Mouse (Mus musculus) right cerebral cortex, postnatal 10 days (tissue): ENCODE measurements around the gene Bahd1.
A peak's percentile ranks its signal among the peaks of the same experiment; 100 is the strongest.

ENCODE experiments used
- DNase-seq, 2 experiments: peaks; one replicate each; pipeline ENCODE4 v3.0.0; 2021; ENCODE audit warnings: low spot score in 2 of 2

The Bahd1 gene

GRCm38 (mm10) chr2:118899981-118900825, at the start of gene Bahd1:
Gene Bahd1, plus strand, starts transcription at chr2:118900377.
- DNase-seq: peak in 1 of 2 experiments; percentile 57

DNA sequence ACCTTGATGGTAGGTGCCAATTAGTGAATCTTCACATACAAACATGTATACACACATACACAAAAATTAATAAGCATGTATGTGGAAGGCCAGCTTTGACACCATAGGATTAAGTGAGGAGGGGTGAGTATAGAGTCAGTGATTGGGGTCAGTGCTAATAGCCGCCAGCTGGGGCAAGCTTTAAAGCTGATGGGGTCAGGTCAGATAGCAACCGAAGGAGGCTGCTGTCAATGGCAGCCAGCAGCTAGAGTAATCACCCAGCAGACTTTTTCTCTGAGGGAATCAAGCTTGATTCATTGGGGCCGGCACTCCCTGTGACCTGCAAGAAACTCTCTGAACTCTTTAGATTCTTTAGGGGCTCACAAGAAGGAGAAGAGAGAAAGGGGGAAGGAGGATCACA, 48.4 kb upstream of the Bahd1 start:
- no peak for DNase-seq

DNA sequence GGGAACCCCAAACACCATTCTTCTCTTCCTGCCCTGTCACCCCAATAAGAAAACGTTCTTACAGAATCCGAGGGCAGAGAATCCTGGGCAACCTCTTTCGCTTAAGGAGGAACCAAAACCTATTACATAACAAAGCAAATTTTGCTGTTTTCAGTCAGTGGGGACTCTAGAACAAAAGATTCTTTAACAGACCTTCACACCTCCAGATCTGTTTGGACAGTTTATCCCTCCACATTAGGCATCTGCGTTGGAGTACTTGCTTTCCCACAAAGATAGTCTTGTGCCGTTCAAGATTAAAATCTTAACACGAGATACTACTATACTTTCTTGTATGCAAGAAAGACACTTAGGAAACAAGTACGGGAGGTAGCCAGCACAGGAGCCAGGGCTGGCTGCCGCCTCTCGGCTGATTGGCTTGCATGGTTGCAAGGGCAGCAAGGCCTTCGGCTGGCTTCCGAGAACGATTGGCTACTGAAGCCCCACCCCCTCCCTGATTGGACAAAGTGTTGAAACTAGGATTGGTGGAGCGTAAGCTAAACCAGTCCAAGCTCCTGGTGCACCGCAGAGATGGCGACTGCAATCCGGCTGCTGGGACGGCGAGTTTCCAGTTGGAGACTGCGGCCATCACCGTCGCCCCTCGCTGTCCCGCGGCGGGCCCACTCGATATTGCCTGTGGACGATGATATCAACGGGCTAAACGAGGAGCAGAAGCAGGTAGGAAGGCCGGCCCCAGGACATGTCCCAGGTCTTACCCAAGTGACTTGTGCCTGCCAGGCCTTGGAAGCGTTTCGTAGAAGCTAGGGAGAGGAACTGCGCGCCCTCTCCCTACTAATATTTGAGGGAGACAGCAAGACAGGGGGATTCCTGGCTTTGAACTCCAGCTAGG, 38.5 kb upstream of the Bahd1 start, which contains the start of gene Ivd:
TSS of gene Ivd (plus strand) at position 501 of the 886 bp plus-strand sequence.
- DNase-seq: peak; percentile 96 to 97

DNA sequence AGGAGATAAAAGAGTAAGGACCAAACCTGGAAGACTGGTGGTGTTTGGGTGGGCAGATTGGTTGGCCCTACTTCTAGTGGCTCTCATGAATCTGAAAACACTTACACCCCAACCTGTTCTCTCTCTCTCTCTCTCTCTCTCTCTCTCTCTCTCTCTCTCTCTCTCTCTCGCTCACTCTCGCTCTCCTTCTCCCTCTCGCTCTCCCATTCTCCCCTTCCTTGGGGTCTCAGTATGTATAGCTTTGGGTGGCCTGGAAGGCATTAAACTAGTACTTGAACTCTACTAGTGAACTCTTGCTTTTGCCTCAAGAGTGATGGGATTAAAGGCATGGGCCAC, 37.9 kb upstream of the Bahd1 start:
- no peak for DNase-seq

- no peak for DNase-seq
Measured at GRCm38 (mm10) chr2:118870601-118871000, 29.6 kb upstream of the Bahd1 start.

DNA sequence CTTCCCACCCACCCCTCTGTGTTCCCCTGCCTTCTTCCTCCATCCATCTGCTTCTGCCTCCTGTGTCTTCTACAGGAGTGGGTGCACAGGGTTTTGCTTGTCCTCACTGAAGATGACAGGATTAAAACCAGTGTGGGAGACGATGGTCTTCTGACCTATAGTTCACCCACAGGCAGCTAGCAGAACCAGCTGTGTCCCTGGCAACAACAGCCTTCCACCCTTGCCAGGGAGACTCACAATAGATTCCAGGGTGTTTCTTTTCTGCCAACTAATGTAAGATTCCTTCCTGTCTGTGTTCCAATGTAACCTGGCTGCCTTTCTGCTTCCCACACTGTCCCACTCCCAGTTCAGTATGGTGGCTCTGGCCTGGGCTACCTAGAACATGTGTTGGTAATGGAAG, 29.1 kb upstream of the Bahd1 start:
- DNase-seq: no peak

DNA sequence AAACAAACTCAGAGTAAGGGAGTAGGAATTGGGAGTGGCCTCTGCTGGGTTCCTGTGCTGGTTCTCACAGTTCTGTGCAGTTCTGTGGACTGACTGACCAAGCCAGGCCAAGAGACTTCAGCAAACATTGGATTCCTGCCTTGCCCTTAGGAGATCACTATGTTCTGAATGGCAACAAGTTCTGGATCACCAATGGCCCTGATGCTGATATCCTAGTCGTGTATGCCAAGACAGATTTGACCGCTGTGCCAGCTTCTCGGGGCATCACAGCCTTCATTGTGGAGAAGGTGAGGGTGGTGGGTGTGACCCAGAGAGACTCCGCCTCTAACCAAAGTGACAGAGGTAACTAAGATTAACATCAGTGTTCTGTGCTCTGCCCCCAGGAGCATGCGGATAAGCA, 27.2 kb upstream of the Bahd1 start:
- DNase-seq: no peak

GRCm38 (mm10) chr2:118873890-118874430, 26.2 kb upstream of the Bahd1 start:
- DNase-seq: peak in 1 of 2 experiments; percentile 18

GRCm38 (mm10) chr2:118875316-118875715, 24.9 kb upstream of the Bahd1 start:
- no peak for DNase-seq

DNA sequence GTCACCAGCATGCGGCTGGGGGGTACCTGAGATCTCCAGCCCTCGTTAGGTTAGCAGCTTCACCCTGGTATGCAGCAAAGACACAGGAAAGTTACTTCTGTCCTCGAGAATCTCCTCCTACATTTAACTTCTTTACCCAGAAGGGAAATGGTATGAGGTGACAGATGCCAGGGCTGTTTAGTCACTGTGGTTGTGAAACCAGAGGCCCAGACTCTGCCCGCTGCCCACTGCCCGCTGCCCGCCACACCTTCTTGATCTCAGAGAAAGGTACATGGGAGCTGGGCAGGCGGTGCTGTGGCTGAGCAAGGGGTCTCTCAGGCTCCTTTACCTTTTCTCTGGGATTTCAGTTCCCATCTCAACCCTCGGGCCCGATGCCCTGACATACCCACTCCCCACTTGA, 23.7 kb upstream of the Bahd1 start:
- DNase-seq: no peak

GRCm38 (mm10) chr2:118881019-118881418, 19.2 kb upstream of the Bahd1 start:
- peak in 1 of 2 experiments; percentile 30 for DNase-seq

GRCm38 (mm10) chr2:118881956-118882355, 18.2 kb upstream of the Bahd1 start:
- DNase-seq: no peak

DNA sequence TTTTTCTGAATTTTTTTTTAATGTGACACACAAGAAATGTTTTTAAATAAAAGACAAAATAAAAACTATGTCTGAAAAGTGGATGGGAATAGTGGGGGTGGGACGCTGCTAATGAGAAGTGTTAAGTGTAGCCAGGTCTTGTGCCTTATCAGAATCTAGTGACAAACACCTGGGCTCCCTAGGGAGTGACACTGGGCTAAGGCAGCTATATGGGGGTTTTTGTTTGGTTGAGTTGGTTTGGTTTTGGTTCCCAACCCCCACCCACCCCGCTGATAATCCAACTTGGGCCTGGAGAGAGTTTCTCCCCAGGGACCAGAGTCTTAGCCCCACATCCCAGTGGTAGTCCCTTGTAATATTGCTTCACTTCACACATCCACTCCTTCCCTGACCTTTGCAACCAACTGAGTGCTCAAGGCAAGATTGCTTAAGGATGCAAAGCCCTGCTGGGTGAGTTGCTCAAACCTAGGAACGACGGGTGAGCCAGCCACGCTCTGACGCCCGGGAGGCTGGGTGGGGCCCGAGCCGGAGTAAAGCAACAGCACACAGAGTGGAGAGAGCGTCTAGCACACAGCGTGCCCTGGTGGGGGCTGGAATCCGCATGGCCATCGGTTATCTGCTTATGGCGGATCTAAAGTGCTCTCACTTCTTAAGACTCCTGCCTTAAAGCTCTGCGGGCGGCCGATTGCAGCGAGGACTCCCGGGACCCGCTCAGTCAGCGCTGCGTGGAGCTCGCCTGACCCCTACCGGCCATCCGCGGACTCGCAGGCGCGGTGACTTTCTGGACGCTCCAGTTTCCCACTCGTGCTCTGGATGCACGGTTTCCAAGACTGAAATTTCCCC, 17.1 kb upstream of the Bahd1 start:
- peak; percentile 88 to 93 for DNase-seq

- no peak for DNase-seq
Measured at GRCm38 (mm10) chr2:118887440-118887839, 12.7 kb upstream of the Bahd1 start.

- DNase-seq: no peak
Measured at GRCm38 (mm10) chr2:118887845-118888548, 12.2 kb upstream of the Bahd1 start.

DNA sequence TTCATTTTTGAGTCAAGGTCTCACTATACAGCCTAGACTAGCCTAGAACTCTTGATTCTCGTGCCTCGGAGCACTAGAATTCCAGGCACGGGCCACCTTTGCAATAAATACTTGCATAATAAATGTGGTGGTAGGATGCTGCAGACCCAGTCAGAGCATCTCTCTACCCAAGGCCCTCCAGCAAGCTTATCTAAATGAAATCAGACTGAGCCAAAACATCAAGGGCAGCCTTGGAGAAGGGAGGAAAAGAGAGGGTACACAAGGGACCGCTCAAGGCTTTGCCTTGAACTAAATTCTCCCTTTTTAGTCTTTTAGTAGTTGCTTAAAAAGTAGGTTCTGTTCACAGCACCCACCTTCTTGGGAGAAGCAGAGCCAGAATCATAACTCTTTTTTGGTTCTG, 9.0 kb upstream of the Bahd1 start:
- no peak for DNase-seq

GRCm38 (mm10) chr2:118895990-118896913, 3.9 kb upstream of the Bahd1 start:
- DNase-seq: peak in 1 of 2 experiments; percentile 59

GRCm38 (mm10) chr2:118896914-118897291, 3.3 kb upstream of the Bahd1 start:
- no peak for DNase-seq

DNA sequence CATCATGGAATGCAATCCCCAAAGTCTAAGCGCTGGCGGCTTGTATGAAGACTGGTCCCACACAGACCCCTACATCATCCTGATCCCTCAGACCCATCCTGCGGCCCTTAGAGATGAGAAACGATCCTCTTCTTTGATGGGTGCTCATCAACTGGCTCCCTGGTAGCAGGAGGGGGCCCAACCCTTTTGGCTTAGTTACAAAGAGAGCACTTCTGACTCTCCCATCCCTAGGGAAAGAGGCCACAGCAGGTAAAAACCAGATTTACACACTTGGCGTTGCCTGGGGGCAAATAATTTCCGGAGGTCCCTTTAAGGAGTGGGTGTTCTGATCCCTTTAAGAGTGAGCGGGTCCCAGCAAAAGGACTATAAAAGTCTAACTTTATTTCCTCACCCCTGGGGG, 2.8 kb upstream of the Bahd1 start:
- DNase-seq: no peak

DNA sequence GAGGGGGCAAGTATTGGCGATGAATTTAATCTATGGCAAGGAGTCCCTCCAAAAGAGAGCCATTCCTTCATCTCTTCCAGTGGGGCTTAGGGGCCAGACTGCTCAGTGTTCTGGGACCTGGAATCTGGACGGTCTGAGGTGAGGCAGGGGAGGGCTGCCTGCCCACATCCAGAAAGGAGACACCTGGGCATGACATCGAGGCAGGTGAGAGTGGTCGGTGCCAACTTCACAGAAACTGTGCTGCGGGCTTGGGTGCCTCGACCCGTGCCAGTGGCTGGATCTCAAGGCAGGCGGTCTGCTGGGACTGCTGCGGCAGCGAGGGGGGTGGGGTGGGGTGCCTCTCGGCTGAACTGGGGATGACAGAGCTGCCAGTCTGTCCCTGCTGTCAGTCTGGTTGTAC, 2.4 kb upstream of the Bahd1 start:
- no peak for DNase-seq
